Mouse (Mus musculus) spleen, adult 2 months (tissue): ENCODE measurements around the gene Gstk1.

Experiments used
- CTCF ChIP-seq: fragments of 200-500 bp; IDR thresholded peaks from 2 replicates; pipeline ENCODE4 v1.5.1; 2011; ENCODE audit warnings: mild to moderate bottlenecking, inconsistent platforms; ENCODE audit not compliant: insufficient read depth, insufficient read length, insufficient replicate concordance; ENCODE audit errors: extremely low read depth
- POLR2A ChIP-seq: fragments of 200-500 bp; IDR thresholded peaks from 2 replicates; pipeline ENCODE4 v1.6.1; 2011; ENCODE audit warnings: low read depth, low read length, inconsistent platforms

- TF ChIP-seq POLR2A (no peak), CTCF (no peak)
These were observed 8.4 kb upstream of the Gstk1 start for GRCm38 (mm10) chr6:42237276-42237805.
